Mouse (Mus musculus) layer of hippocampus, postnatal 14 days (tissue): ENCODE results near the gene Mrto4. TPM values are rescaled to one million over a fixed set of nuclear protein-coding genes. Genes with fewer than 3 reads are reported as not detected.

Experiments
- microRNA-seq, 2 experiments: library from miRNA; unstranded; fragments of <30 nt; microRNA quantifications; one replicate each; pipeline ENCODE4 v1.2.0; 2021
- total RNA-seq, 2 experiments: library from RNA; stranded (reverse); gene quantifications; 2 replicates each; pipeline ENCODE4 v1.2.3; 2021

Mrto4 gene
- total RNA-seq, 2 experiments from 2014 or later = 45.7 to 48.2 TPM

Small RNAs within 50 kb of the gene (microRNA-seq; reads per million reads assigned to microRNA genes)
- gene Gm24245 (0 reads per million in 2 experiments), gene Gm25732 (0.23 to 2.3 reads per million in 2 experiments)

Other genes starting within 250 kb of the Mrto4 start
- 100 to 1,000 TPM; 212 to 218 TPM for gene Minos1, start 221.5 kb downstream of the Mrto4 start, total RNA-seq
- gene Capzb, start 159.7 kb downstream of the Mrto4 start, total RNA-seq = 100 to 1,000 TPM; 406 to 431 TPM
- 10 to 100 TPM; 11.9 to 16.8 TPM for gene Pqlc2, start 41.9 kb downstream of the Mrto4 start, total RNA-seq
- gene Akr7a5, start 41.8 kb downstream of the Mrto4 start, total RNA-seq = 10 to 100 TPM; 28.2 to 29.7 TPM
- 10 to 100 TPM; 83.6 to 88.6 TPM for gene Emc1, start within 50 bp of the Mrto4 start, total RNA-seq
- gene Ubr4, start within 50 bp of the Mrto4 start, total RNA-seq = 100 to 1,000 TPM; 154 to 171 TPM
- 10 to 100 TPM; 17.5 to 17.8 TPM for gene Iffo2, start 178.0 kb upstream of the Mrto4 start, total RNA-seq